Mouse (Mus musculus) heart, embryonic 15.5 days (tissue): ENCODE results near the gene Sertad3. TPM values are rescaled to one million over a fixed set of nuclear protein-coding genes. Genes with fewer than 3 reads are reported as not detected.

Experiments
- ATAC-seq: fragments of 200-750 bp; cut with Nextera tagmentation; replicated peaks from 2 replicates; pipeline ENCODE4 v1.8.0; 2017; ENCODE audit warnings: low read depth, moderate TSS enrichment; ENCODE audit not compliant: insufficient number of reproducible peaks, insufficient read depth, low FRiP score
- H3K27ac ChIP-seq: fragments of 300-500 bp; sonication (generic); 2 replicates; pipeline ENCODE4 v1.5.1; 2015; ENCODE audit warnings: mild to moderate bottlenecking, inconsistent platforms
- H3K27me3 ChIP-seq: fragments of 300-500 bp; sonication (generic); 2 replicates; pipeline ENCODE4 v1.6.1; 2015; ENCODE audit warnings: inconsistent platforms
- H3K36me3 ChIP-seq: fragments of 300-500 bp; sonication (generic); 2 replicates; pipeline ENCODE4 v1.6.1; 2015; ENCODE audit warnings: mild to moderate bottlenecking, inconsistent platforms
- H3K4me1 ChIP-seq: fragments of 300-500 bp; sonication (generic); replicated peaks from 2 replicates; pipeline ENCODE4 v1.6.1; 2015; ENCODE audit warnings: inconsistent platforms
- H3K4me2 ChIP-seq: fragments of 300-500 bp; sonication (generic); 2 replicates; pipeline ENCODE4 v1.6.1; 2015; ENCODE audit warnings: inconsistent platforms, mild to moderate bottlenecking, moderate library complexity
- H3K4me3 ChIP-seq: fragments of 300-500 bp; sonication (generic); 2 replicates; pipeline ENCODE4 v1.5.1; 2015; ENCODE audit warnings: mild to moderate bottlenecking, inconsistent platforms
- H3K9ac ChIP-seq: fragments of 300-500 bp; sonication (generic); 2 replicates; pipeline ENCODE4 v1.6.1; 2015; ENCODE audit warnings: mild to moderate bottlenecking, inconsistent platforms
- H3K9me3 ChIP-seq: fragments of 300-500 bp; sonication (generic); replicated peaks from 2 replicates; pipeline ENCODE4 v1.6.1; 2016; ENCODE audit warnings: inconsistent platforms
- WGBS: fragments of 180-500 bp; shearing (Covaris S2); methylation state at CpG from one replicate; pipeline ENCODE4 v1.1.7; 2015; ENCODE audit warnings: mixed read lengths; 5-methylcytosine and 5-hydroxymethylcytosine counted together
- polyA plus RNA-seq: library from polyadenylated mRNA; unstranded; fragments of >200 nt; fragmentation: Nextera tagmentation; extraction: Ambion mirVana; gene quantifications from 2 replicates; pipeline ENCODE4 v1.2.1, GENCODE M21; 2015

Gene Sertad3
- polyA plus RNA-seq, 1 experiment from 2014 or later = 19.0 TPM

DNA sequence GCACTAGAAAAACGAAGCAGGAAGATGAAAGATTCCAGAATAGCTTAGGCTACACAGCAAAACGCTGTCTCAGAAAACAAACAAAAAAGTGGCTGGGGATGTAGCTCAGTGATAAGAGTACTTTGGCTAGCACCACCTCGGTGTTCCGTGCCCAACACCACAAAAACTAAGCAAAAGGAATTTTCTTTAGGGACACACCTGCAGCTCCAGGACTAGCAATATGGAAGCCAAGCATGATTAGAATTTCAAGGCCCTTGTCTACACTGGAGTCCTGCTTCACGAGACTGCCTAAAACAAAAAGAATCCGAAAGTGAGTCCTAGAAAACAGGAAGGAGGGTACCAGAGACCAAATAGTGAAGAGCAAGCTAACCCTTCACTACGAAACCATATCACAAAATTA lies 972 bp upstream of the Sertad3 start:
- WGBS = 21% methylated on average over 7 of the region's 7 CpGs
- Histone ChIP-seq H3K9me3 (no peaks in the 10 kb centered on the region), H3K4me2 (peak overlapping the region; percentile 76), H3K4me3 (peak overlapping the region; percentile 87), H3K4me1 (peaks cover 29% of the 10 kb centered on the region), H3K27ac (peak overlapping the region; percentile 95), H3K27me3 (no peaks in the 10 kb centered on the region), H3K9ac (peak overlapping the region; percentile 52), H3K36me3 (peaks cover 10% of the 10 kb centered on the region; the same call in 1 of the 2 replicates)
- no peak for ATAC-seq

DNA sequence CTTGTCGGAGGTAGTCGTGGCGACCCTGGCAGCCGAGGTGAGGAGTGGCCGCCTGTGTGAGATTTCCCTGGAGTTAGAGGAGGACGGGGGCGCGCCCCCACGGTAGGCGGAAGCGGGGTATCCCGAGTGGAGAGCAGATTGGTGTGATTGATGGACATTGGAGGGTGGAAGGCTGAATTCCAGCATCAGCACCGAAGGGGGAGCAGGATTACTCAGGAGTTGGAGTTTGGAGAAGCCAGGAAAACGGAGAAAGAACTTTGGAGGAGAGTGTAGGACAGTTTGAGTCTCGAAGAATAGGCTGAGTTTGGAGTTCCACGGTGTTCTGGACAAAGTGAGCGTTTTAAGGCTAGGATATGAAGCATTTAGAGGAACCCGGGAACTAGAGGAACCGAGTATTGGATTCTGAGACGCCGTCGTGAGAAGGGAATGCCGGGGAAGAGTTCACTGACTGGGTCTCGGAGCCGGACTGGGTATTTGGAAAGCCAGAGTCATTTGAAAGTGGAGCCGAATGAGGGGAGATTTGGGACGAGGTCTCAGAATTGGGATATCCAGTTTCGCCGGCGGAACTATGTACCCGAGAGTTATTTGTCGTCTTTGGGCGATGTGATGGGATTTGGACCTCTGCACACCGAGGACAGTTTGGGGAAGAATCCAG lies 394 bp downstream of the Sertad3 start:
- Histone ChIP-seq H3K9me3 (no peaks in the 10 kb centered on the region), H3K9ac (peak overlapping the region; percentile 86), H3K4me3 (peak overlapping the region; percentile 87), H3K27ac (peak overlapping the region; percentile 95), H3K27me3 (no peaks in the 10 kb centered on the region), H3K4me2 (peak overlapping the region; percentile 76), H3K4me1 (peaks cover 28% of the 10 kb centered on the region), H3K36me3 (peaks cover 10% of the 10 kb centered on the region; the same call in 1 of the 2 replicates)
- WGBS = under 1% methylated on average over 34 of the region's 34 CpGs
- ATAC-seq = no peak

DNA sequence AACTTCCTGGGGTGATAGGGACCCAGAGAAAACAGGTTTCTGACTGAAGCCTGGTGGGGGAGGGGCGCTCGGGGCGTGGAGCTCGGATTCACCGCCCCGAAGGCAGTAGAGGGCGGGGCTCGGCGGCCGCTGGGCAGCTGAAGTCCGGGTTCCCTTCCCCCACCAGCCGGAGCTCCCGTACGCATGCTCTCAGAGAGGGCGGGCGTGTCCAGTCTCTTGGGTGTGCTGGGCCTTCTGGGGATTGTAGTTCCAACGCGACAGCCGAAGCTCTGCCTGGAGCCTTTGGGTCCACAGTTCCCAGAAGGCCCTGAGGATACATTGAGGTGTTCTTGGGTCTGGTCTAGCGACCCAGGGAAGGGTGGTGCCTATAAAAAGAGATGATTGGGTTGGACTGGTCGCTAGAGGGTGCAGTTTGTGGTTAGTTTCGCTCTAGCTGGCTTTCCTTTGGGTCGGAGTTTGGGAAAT lies 954 bp downstream of the Sertad3 start:
- Histone ChIP-seq H3K4me2 (peak overlapping the region; percentile 76), H3K9ac (peak overlapping the region; percentile 86), H3K9me3 (no peaks in the 10 kb centered on the region), H3K4me1 (peaks cover 28% of the 10 kb centered on the region), H3K27ac (peak overlapping the region; percentile 95), H3K36me3 (peaks cover 10% of the 10 kb centered on the region; the same call in 1 of the 2 replicates), H3K27me3 (no peaks in the 10 kb centered on the region), H3K4me3 (peak overlapping the region; percentile 87)
- ATAC-seq = peak; percentile 90
- under 1% methylated on average over 23 of the region's 23 CpGs for WGBS

DNA sequence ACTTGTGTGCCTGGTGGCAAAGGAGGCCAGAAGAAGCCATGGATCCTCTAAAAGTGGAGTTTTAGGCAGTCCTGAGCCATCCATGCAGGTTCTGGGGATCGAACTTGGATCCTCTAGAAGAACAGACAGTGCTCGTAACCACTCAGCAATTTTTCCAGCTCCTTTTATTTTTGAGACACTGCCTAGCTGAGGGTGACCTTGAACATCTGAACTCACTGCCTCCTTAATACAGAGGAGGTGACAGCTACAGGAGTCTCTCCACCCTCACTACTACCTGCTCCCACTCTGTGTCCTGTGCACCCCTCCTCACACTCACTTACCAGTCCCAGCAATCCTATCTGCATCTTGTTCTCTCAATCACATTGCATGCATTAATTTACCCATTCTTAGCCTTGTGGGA lies 2.0 kb downstream of the Sertad3 start:
- 91% methylated on average over 2 of the region's 2 CpGs for WGBS
- H3K4me3 ChIP-seq = peak overlapping the region; percentile 87; the same call in 1 of the 2 replicates

DNA sequence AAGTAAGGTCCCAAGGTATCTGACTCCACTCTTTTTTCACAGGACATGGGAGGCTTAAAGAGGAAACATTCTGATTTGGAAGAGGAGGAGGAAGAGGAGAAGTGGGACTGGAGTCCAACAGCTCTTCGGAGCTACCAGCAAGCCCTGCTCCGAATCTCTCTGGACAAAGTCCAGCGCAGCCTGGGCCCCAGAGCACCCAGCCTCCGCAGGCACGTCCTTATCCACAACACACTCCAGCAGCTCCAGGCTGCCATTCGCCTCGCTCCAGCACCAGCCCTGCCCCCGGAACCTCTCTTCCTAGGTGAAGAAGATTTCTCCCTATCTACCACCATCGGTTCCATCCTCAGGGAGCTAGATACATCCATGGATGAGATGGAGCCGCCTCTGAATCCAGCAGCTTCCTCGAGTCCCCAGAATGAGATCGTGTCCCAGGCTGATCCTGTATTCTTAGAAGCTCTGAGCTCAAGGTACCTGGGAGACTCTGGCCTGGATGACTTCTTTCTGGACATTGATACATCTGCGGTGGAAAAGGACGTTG lies 2.6 kb downstream of the Sertad3 start:
- no peak for ATAC-seq
- Histone ChIP-seq H3K27ac (peak overlapping the region; percentile 95), H3K9ac (peak overlapping the region; percentile 38; the same call in 1 of the 2 replicates)

More for the DNA sequence above, 2.0 kb downstream of the Sertad3 start:
- Histone ChIP-seq H3K27ac (peak overlapping the region; percentile 95), H3K27me3 (no peaks in the 10 kb centered on the region), H3K4me1 (peaks cover 29% of the 10 kb centered on the region), H3K36me3 (peaks cover 10% of the 10 kb centered on the region; the same call in 1 of the 2 replicates), H3K9me3 (no peaks in the 10 kb centered on the region), H3K9ac (peak overlapping the region; percentile 25; the same call in 1 of the 2 replicates), H3K4me2 (peak overlapping the region; percentile 76)
- no peak for ATAC-seq

DNA sequence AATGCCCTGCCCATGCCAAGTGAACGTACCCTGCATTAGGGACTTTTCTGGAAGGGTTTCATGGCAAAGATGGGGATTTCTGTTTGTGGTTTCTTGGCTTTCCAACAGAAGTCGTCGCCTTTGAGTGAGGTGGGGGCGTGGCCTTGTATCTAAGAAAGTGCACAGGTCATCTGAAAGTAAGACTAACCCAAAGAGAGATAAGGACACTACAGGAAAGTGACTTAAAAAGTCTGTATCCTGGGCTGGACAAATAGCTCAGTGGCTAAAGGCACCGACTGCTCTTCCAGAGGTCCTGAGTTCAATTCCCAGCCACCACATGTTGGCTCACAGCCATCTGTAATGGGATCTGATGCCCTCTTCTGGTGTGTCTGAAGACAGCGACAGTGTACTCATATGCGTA lies 5.0 kb downstream of the Sertad3 start:
- Histone ChIP-seq H3K4me2 (no peak overlapping the region), H3K4me3 (no peak overlapping the region), H3K4me1 (peaks cover 38% of the 10 kb centered on the region), H3K9ac (no peak overlapping the region), H3K27ac (no peak overlapping the region), H3K36me3 (peaks cover 10% of the 10 kb centered on the region; the same call in 1 of the 2 replicates), H3K27me3 (no peaks in the 10 kb centered on the region), H3K9me3 (no peaks in the 10 kb centered on the region)
- 74% methylated on average over 7 of the region's 7 CpGs for WGBS
- no peak for ATAC-seq

More for the DNA sequence above, 2.6 kb downstream of the Sertad3 start:
- H3K36me3 ChIP-seq = peaks cover 10% of the 10 kb centered on the region; the same call in 1 of the 2 replicates
- no peak overlapping the region for H3K4me3 ChIP-seq
- WGBS = 83% methylated on average over 14 of the region's 14 CpGs
- peak overlapping the region; percentile 76 for H3K4me2 ChIP-seq
- peaks cover 34% of the 10 kb centered on the region for H3K4me1 ChIP-seq
- H3K27me3 ChIP-seq = no peaks in the 10 kb centered on the region
- no peaks in the 10 kb centered on the region for H3K9me3 ChIP-seq

DNA sequence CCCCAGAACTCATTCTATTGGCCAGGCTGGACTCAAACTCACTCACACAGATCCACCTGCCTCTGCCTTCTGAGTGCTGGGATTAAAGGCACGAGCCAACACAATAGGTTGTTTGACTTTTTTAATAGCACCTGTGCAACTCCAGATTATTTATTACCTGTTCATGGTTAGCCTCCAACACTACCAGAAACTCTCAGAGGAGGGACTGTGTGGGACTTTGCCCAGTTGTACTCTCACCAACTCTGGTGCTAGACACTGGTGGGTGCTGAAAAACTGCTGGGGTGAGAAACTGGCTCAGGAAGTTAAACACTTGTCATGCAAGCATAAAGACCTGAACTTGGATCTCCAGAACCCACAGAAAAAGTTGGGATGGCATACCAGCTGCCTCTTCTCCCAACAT lies 6.2 kb downstream of the Sertad3 start:
- Histone ChIP-seq H3K36me3 (peaks cover 10% of the 10 kb centered on the region; the same call in 1 of the 2 replicates), H3K27ac (peak overlapping the region; percentile 1; the same call in 1 of the 2 replicates), H3K4me3 (no peak overlapping the region), H3K9me3 (no peaks in the 10 kb centered on the region), H3K4me2 (no peak overlapping the region), H3K4me1 (peaks cover 38% of the 10 kb centered on the region), H3K9ac (no peak overlapping the region), H3K27me3 (no peaks in the 10 kb centered on the region)
- no peak for ATAC-seq
- WGBS = 73% methylated on average over 1 of the region's 1 CpGs

DNA sequence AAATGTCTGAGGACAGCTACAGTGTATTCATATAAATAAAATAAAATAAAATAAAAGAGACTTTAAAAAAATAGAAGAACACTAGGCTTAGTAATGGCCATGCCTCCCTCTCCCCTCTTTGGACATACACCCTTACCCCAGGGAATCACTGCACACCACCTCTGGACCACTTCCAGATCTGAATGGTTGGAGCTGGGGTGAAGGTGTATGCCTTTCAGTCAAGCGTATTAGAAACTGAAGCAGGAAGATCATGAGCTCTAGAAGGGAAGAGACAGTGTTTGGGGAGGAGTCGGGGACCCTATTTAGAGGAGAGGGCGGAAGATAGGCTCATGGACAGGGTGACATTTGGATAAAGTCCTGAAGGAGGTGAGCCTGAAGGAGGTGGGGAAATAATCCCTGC lies 6.9 kb downstream of the Sertad3 start:
- H3K27ac ChIP-seq = peak overlapping the region; percentile 86
- no peak overlapping the region for H3K9ac ChIP-seq
- no peaks in the 10 kb centered on the region for H3K9me3 ChIP-seq
- H3K4me2 ChIP-seq = peak overlapping the region; percentile 64; the same call in 1 of the 2 replicates
- no peaks in the 10 kb centered on the region for H3K27me3 ChIP-seq
- H3K36me3 ChIP-seq = peaks cover 10% of the 10 kb centered on the region; the same call in 1 of the 2 replicates
- peaks cover 33% of the 10 kb centered on the region for H3K4me1 ChIP-seq
- no peak overlapping the region for H3K4me3 ChIP-seq
- 64% methylated on average over 3 of the region's 3 CpGs for WGBS
- ATAC-seq = no peak

DNA sequence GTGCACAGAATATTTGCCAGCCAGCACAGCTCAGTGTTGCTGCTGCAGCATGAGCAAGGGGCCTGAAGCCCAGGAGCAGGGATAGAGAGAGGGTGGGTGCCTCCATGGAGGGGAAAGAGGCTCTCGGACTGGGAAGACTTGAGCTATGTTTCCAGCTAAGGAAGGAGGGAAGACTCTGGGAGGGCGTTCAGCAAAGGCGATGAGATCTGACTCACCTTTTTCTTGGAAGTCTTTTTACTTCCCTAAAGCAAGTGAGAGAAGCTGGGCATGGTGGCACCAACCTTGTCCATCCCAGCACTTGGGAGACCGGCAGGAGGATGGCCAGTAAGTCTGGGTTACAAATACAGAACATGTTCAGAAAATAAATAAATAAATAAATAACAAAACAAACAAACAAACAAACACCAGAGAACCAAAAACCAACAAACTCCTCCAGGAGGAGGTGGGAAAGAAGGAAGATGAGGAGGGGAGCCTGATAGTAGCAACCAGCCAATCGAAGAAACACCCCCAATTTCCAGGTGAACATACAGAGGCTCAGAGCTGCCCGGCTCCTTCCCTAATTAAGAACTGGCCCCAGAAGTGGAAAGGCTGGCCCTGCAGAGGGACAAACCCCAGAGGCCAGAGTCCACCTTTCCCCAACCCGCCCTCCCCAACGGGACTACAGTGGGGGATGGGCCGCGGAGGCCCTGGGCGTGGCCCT lies 7.5 kb downstream of the Sertad3 start:
- Histone ChIP-seq H3K27ac (peak overlapping the region; percentile 86), H3K4me2 (peak overlapping the region; percentile 64), H3K4me1 (peaks cover 30% of the 10 kb centered on the region), H3K36me3 (peaks cover 10% of the 10 kb centered on the region; the same call in 1 of the 2 replicates), H3K9ac (peak overlapping the region; percentile 56), H3K9me3 (no peaks in the 10 kb centered on the region), H3K4me3 (peak overlapping the region; percentile 40), H3K27me3 (no peaks in the 10 kb centered on the region)
- ATAC-seq = no peak
- WGBS = 10% methylated on average over 11 of the region's 11 CpGs

DNA sequence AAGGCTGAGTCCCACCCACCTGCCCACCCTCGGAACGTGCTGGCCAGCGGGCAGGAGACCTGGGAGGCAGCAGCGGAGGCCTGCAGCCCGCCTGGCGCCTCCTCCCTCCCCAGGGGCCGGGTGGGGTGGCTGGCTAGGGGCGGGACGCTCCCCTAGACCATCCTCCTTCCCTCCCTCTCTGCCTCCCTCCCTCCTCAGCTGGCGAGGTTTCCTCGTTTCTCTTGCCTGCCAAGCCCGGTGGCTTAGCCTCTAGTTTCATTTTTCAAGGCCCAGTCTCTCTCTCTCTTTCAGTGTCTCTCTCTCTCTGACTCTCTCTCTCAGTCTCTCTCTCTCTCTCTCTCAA lies 8.0 kb downstream of the Sertad3 start:
- Histone ChIP-seq H3K27ac (peak overlapping the region; percentile 86), H3K9ac (peak overlapping the region; percentile 56), H3K4me3 (peak overlapping the region; percentile 40), H3K36me3 (peaks cover 5% of the 10 kb centered on the region; the same call in 1 of the 2 replicates), H3K27me3 (no peaks in the 10 kb centered on the region), H3K9me3 (no peaks in the 10 kb centered on the region), H3K4me2 (peak overlapping the region; percentile 64), H3K4me1 (peaks cover 25% of the 10 kb centered on the region)
- peak; percentile 97 for ATAC-seq
- 0% methylated on average over 11 of the region's 12 CpGs for WGBS

DNA sequence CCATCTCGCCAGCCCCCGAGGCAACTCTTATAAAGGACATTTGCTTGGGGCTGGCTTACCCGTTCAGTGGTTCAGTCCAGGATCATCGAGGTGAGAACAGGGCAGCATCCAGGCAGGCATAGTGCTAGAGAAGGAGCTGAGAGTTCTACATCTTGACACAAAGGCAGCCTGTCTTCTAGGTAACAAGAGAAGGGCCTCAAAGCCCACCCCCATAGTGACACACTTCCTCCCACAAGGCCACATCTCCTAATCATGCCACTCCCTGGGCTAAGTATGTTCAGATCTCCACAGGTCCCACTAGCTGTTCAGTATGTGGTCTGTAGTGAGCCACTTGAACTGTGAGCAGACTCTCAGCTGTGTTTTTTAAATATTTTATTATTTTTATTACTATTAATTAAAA lies 10.3 kb downstream of the Sertad3 start:
- no peak overlapping the region for H3K4me3 ChIP-seq
- no peaks in the 10 kb centered on the region for H3K9me3 ChIP-seq
- no peak overlapping the region for H3K9ac ChIP-seq
- H3K36me3 ChIP-seq = no peaks in the 10 kb centered on the region; the same call in 1 of the 2 replicates
- no peak for ATAC-seq
- H3K4me2 ChIP-seq = no peak overlapping the region
- no peaks in the 10 kb centered on the region for H3K27me3 ChIP-seq
- 80% methylated on average over 4 of the region's 4 CpGs for WGBS
- H3K27ac ChIP-seq = no peak overlapping the region
- peaks cover 29% of the 10 kb centered on the region for H3K4me1 ChIP-seq
